Mouse (Mus musculus): ENCODE results near the gene Pdap1.
"Not testable (repeated sequence)": the region's sequence is repeated elsewhere in the genome, so short reads cannot be mapped to it uniquely, and the experiment has no call there.

Gene Pdap1

DNA sequence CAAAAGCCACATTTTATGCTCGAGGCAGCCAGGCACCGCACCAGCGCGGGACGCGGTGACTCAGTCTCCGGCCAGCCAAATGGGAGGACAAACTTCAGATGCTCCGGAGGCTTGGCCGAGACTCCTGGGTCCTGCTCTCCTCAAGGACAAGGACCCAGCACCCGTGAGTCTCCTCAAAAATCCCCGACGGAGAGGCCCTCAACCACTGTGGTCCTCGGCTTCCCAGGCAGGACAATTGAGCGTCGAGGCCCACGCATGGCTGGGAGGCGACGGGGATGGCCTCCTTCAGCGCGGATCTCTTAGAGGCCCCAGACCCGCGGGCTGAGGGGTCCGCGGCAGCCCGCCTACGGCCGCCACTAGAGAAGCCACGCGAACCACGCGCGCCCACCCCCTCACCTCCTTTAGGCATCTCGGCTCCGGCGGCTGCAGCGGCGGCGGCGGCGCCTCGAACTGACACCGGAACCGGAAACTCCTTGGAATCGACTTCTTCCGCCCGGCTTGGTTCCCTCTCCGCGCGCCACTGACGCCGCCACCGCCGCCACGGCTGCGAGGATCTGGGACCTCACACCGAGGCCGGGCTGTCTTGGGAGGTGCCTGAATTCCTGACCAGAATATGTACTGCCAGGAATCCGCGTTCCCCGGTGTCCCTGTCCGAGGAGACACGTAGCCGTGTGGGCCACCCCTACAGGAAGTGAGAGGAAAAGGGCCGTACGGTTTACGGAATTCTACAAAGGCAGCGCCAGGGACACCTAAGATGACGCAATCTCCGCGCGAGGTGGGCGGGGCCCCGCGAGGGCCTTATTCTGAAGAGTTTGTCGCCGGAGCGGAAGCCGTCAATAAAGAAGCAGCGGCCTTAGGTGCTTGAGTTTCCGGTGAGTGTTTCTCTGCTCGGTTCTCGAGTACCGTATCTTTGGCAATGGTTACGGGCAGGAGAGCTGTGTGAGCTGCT lies at the start of gene Pdap1, which contains the start of gene Bud31:
Gene Pdap1 (minus strand): TSS at position 668 of the 949 bp plus-strand sequence.
Gene Bud31 (plus strand): TSS at position 792 of the 949 bp plus-strand sequence.
- peak; percentile 95 for DNase-seq (ENCODE audit: low spot score)

DNA sequence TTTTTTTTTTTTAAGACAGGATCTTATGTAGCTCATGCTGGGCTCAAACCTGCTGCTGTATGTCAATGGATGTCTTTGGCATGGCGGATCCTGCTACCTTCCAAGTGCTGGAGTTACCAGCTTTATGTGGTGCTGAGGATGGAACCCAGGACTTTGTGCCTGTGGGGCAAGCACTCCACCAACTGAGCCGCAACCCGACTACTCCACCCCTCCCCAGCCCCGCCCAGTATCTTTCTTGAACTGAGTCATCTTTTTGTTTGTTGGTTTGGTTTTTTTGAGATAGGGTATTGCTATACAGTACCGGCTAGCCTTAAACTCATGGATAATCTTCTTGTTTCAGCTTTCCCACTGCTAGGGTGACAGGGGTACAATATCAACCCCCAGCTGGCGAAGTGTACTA lies 49.4 kb upstream of the Pdap1 start:
- DNase-seq (ENCODE audit: low spot score), result no peak

DNA sequence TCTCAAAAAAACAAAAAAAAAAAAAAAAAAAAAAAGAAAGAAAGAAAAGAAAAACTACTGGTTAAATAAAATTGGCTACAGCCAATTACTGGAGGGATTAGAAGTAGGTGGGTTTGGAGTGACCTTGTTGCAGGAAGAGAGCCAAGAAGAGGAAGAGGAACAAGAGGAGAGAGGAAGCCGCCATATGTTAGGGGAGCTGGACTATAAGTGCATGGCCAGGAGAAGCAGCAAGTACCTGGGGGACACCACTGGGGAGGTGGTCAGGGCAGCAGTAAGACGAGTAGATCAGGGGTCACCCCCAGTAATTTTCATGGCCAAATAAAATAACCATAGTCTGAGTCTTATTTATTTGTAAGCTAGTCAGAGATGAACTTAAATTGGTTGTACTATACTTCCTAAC lies 45.2 kb upstream of the Pdap1 start:
- DNase-seq (ENCODE audit: low spot score), result no peak

GRCm38 (mm10) chr5:145178461-145178980 lies 38.5 kb upstream of the Pdap1 start:
- DNase-seq (ENCODE audit: low spot score), result no peak

GRCm38 (mm10) chr5:145167306-145167661 lies 27.2 kb upstream of the Pdap1 start:
- no peak for DNase-seq (ENCODE audit: low spot score)

GRCm38 (mm10) chr5:145166536-145167305 lies 26.7 kb upstream of the Pdap1 start, which contains the start of the genes Ptcd1 and Cpsf4:
TSS of gene Ptcd1 (minus strand) at chr5:145167108.
TSS of gene Cpsf4 (plus strand) at chr5:145167213.
- DNase-seq (ENCODE audit: low spot score), result peak; percentile 98

- DNase-seq (ENCODE audit: low spot score), result no peak
Observed at GRCm38 (mm10) chr5:145165184-145165583, 25.1 kb upstream of the Pdap1 start.

DNA sequence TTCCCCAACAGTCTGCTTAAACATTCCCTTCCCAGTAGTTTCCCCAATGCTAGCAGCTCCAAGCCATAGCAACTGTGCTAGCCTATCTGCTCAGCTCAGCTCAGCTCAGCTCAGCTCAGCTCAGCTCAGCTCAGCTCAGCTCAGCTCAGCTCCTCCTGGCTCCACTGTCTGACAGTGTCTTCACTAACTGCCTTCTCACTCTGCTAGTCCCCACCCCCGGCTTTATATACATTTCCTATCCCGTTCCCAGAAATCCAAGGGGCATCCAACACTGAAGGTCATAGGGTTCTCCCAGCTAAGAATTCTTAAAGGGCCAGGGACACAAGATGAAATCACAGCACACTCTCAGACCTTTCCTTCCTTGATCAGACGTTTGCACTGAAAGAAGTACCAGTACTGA lies 24.7 kb upstream of the Pdap1 start:
- no peak for DNase-seq (ENCODE audit: low spot score)

GRCm38 (mm10) chr5:145161361-145161760 lies 21.3 kb upstream of the Pdap1 start:
- no peak for DNase-seq (ENCODE audit: low spot score)

- DNase-seq (ENCODE audit: low spot score), result no peak
Observed at GRCm38 (mm10) chr5:145152690-145153089, 12.7 kb upstream of the Pdap1 start.

DNA sequence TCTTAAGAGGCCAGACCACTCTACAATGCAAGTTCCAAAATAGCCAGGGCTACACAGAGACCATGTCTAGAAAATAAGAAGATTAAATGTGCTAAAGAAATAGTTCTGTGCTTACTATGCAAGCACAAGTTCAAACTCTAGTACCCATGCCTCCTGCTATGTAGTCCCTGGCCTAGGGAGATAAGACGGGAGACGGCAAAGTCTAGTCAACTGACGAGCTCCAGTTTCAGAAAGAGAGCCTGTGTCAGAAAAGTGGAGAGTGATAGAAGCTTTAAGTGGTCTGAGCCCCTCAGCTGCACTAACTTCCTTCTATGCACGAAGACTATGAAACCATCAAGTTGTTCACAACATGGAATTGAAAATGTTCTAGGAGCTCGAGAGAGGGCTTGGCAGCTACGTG lies 9.3 kb upstream of the Pdap1 start:
- DNase-seq (ENCODE audit: low spot score), result no peak

- no peak for DNase-seq (ENCODE audit: low spot score)
Observed at GRCm38 (mm10) chr5:145147748-145148147, 7.7 kb upstream of the Pdap1 start.

GRCm38 (mm10) chr5:145140611-145141010 lies 573 bp upstream of the Pdap1 start:
- no peak for DNase-seq (ENCODE audit: low spot score)

GRCm38 (mm10) chr5:145138836-145139235 lies 1.2 kb downstream of the Pdap1 start:
- DNase-seq (ENCODE audit: low spot score), result no peak

GRCm38 (mm10) chr5:145133275-145133674 lies 6.8 kb downstream of the Pdap1 start:
- DNase-seq (ENCODE audit: low spot score), result not testable (repeated sequence)

GRCm38 (mm10) chr5:145130995-145131394 lies 9.0 kb downstream of the Pdap1 start:
- no peak for DNase-seq (ENCODE audit: low spot score)

- peak; percentile 45 for DNase-seq (ENCODE audit: low spot score)
Observed at GRCm38 (mm10) chr5:145130191-145130590, 9.8 kb downstream of the Pdap1 start.

DNA sequence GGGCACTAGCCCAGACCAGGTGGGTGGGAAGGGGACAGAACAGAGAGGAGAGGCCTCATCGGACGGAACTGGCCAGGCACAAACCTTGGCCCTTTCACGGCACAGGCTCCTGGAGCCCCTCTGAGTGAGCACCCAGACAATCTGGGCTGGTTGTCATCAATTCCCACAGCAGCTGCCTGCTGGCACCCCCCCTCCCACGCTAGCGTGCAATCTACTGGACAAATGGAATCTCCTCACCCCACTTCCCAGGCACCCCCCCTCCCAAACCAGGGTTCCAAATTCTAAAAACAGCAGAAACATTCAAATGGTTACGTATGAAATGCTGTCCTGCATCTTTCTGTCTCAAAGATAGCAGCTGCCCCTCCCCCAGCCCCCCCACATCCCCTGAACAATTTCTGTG lies 10.3 kb downstream of the Pdap1 start:
- not testable (repeated sequence) for DNase-seq (ENCODE audit: low spot score)

GRCm38 (mm10) chr5:145129124-145129523 lies 10.9 kb downstream of the Pdap1 start:
- no peak for DNase-seq (ENCODE audit: low spot score)

DNA sequence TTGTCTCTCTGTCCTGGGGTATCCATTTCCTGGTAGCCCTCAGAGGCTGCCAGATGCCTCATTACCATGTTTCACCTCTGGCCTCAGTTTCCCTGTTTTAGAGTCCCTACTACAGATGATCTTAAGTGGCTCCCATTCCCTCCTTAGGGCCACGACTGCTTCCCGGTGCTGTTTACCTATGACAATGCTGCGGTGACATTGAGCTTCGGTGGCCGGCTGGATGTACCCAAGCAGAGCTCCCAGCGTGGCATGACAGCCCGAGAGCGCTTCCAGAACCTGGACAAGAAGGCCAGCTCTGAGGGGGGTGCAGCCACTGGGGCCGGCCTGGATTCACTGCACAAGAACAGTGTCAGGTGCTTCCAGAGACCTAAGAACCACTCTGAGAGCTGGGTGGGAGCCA lies 13.5 kb downstream of the Pdap1 start:
- no peak for DNase-seq (ENCODE audit: low spot score)

- no peak for DNase-seq (ENCODE audit: low spot score)
Observed at GRCm38 (mm10) chr5:145123396-145123795, 16.6 kb downstream of the Pdap1 start.

GRCm38 (mm10) chr5:145120921-145121320 lies 19.1 kb downstream of the Pdap1 start:
- no peak for DNase-seq (ENCODE audit: low spot score)

GRCm38 (mm10) chr5:145119385-145119784 lies 20.7 kb downstream of the Pdap1 start:
- DNase-seq (ENCODE audit: low spot score), result no peak
